Mouse (Mus musculus) limb, embryonic 13.5 days (tissue): ENCODE results near the gene Cyp2t4. TPM values are rescaled to one million over a fixed set of nuclear protein-coding genes. Genes with fewer than 3 reads are reported as not detected.

Experiments
- ATAC-seq: fragments of 200-750 bp; cut with Nextera tagmentation; 2 replicates; pipeline ENCODE4 v1.8.0; 2017; ENCODE audit warnings: low read depth, moderate number of reproducible peaks, moderate TSS enrichment; ENCODE audit not compliant: low FRiP score
- H3K27ac ChIP-seq: fragments of 300-500 bp; sonication (generic); 2 replicates; pipeline ENCODE4 v1.5.1; 2015; ENCODE audit warnings: inconsistent platforms, mild to moderate bottlenecking, moderate library complexity
- H3K27me3 ChIP-seq: fragments of 300-500 bp; sonication (generic); 2 replicates; pipeline ENCODE4 v1.6.1; 2015; ENCODE audit warnings: mild to moderate bottlenecking, inconsistent platforms
- H3K36me3 ChIP-seq: fragments of 300-500 bp; sonication (generic); 2 replicates; pipeline ENCODE4 v1.6.1; 2015; ENCODE audit warnings: inconsistent platforms, mild to moderate bottlenecking, moderate library complexity
- H3K4me1 ChIP-seq: fragments of 300-500 bp; sonication (generic); 2 replicates; pipeline ENCODE4 v1.6.1; 2015; ENCODE audit warnings: inconsistent platforms
- H3K4me2 ChIP-seq: fragments of 300-500 bp; sonication (generic); replicated peaks from 2 replicates; pipeline ENCODE4 v1.6.1; 2015; ENCODE audit warnings: inconsistent platforms, mild to moderate bottlenecking, moderate library complexity
- H3K4me3 ChIP-seq: fragments of 300-500 bp; sonication (generic); 2 replicates; pipeline ENCODE4 v1.5.1; 2015; ENCODE audit warnings: moderate library complexity, mild to moderate bottlenecking, inconsistent platforms
- H3K9ac ChIP-seq: fragments of 300-500 bp; sonication (generic); 2 replicates; pipeline ENCODE4 v1.6.1; 2015; ENCODE audit warnings: mild to moderate bottlenecking, inconsistent platforms
- H3K9me3 ChIP-seq: fragments of 300-500 bp; sonication (generic); 2 replicates; pipeline ENCODE4 v1.6.1; 2016; ENCODE audit warnings: inconsistent platforms
- WGBS: fragments of 180-500 bp; shearing (Covaris S2); methylation state at CpG from one replicate; pipeline ENCODE4 v1.1.7; 2015; 5-methylcytosine and 5-hydroxymethylcytosine counted together
- microRNA counts: library from miRNA; unstranded; fragments of <30 nt; microRNA quantifications from one replicate; lab custom pipeline; 2016
- microRNA-seq: library from miRNA; unstranded; fragments of <30 nt; microRNA quantifications from one replicate; pipeline ENCODE4, GENCODE M21; 2016
- polyA plus RNA-seq: library from polyadenylated mRNA; unstranded; fragments of >200 nt; fragmentation: Nextera tagmentation; extraction: Ambion mirVana; gene quantifications from 2 replicates; pipeline ENCODE4 v1.2.1, GENCODE M21; 2015

Cyp2t4 gene
- polyA plus RNA-seq, 1 experiment from 2014 or later: not detected

DNA sequence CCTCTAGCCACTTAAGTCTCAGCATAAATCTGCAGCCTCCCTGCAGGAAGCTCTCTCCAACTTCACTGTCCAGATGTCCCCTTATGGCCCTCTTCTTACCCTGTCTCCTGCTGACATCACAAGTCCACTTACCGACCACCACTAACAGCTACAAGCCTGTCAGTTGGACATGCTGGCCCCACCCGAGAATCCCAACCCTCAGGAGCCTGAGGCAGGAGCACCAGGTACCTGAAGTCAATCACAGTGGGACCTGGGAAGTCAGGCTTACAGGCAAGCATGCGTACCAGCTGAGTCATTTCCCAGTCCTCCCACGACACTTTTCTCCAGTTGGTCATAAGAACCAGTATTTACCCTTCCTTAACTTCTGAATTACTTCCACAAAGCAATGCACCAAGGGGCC lies 40.2 kb downstream of the Cyp2t4 start:
- H3K4me2 ChIP-seq: peak overlapping the region; percentile 82
- peak overlapping the region; percentile 31; the same call in 1 of the 2 replicates for H3K9ac ChIP-seq
- H3K9me3 ChIP-seq: no peaks in the 10 kb centered on the region
- H3K4me1 ChIP-seq: peaks cover 18% of the 10 kb centered on the region
- no peaks in the 10 kb centered on the region for H3K27me3 ChIP-seq
- no peak overlapping the region for H3K4me3 ChIP-seq
- ATAC-seq: no peak
- peaks cover 60% of the 10 kb centered on the region for H3K36me3 ChIP-seq
- 83% methylated on average over 4 of the region's 4 CpGs for WGBS
- no peak overlapping the region for H3K27ac ChIP-seq

DNA sequence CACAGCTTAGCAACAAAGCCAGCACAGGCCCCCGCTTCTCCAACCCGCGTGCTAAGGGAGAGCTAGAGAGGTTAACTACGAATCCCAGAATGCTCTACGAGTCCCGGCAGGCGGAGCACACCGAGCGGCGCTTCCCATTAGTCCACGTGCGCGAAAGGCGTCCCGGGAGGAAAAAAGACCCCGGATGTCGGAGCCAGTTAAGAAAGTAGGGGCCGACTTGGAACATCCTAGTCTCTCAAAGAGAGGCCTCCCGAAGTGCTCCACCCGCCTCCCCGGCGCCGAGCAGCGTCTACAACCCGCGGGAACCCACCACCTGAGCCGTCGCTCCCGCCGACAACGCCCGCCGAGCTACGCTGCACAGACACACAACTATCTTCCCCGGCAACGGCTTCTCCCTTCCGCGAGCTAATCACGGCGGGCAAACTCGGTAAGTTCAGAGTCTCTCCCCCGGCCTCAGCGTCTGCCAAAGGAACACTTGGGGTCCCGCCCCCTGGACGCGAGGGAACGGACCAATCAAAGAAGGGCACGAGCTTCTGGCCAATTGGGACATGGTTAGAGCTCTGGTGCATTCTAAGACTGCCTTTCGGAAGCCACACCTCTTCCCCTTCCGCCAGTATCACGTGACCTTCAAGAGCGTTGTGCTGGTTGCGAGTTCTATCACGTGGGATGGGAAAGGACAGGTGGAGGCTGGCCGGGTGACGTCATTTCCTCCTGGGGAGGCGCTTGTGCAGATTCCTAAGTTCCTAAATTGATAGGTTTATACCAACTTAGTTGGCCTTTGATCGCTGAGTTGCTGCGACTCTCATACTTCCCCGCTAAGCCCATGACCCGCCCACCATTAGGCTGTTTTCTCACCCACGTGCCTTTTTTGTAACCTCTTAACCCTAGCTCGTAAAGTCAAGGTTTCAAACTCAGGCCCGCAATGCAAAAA lies 42.4 kb downstream of the Cyp2t4 start, which contains the start of the genes BC024978 and Snrpa:
BC024978 (plus strand) TSS at position 101 of the 931 bp plus-strand sequence.
Snrpa (minus strand) TSS at position 591 of the 931 bp plus-strand sequence.
- WGBS: under 1% methylated on average over 64 of the region's 64 CpGs
- Histone ChIP-seq H3K36me3 (peaks cover 44% of the 10 kb centered on the region), H3K4me3 (peak within 1 kb of the TSS; percentile 80), H3K4me2 (peak within 1 kb of the TSS; percentile 82), H3K9me3 (no peaks in the 10 kb centered on the region), H3K4me1 (peaks cover 18% of the 10 kb centered on the region), H3K27me3 (no peaks in the 10 kb centered on the region), H3K9ac (peak within 1 kb of the TSS; percentile 86), H3K27ac (peak within 1 kb of the TSS; percentile 99)
- ATAC-seq: peak; percentile 99

DNA sequence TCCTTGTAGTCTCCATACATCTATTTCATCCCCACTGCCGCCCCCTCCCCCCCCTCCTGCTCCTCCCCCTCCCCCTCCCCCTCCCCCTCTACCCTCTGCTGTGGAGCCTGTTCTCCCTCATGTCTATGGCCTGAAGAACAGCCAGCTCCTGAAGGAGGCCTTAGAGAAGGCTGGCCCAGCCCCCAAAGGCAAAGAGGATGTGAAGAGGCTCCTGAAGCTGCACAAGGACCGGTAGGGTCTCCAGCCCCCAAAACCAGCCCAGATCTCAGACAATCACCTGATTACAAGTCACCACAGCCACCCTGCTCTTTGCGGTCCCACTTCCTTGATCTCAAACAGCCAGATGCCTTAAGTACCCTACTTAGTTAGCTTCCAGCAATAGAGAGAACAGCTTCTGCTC lies 43.6 kb downstream of the Cyp2t4 start:
- H3K4me2 ChIP-seq: peak overlapping the region; percentile 69; the same call in 1 of the 2 replicates
- no peaks in the 10 kb centered on the region for H3K27me3 ChIP-seq
- no peak overlapping the region for H3K9ac ChIP-seq
- H3K4me3 ChIP-seq: no peak overlapping the region
- no peak for ATAC-seq
- no peak overlapping the region for H3K27ac ChIP-seq
- WGBS: 83% methylated on average over 3 of the region's 3 CpGs
- peaks cover 18% of the 10 kb centered on the region for H3K4me1 ChIP-seq
- H3K9me3 ChIP-seq: no peaks in the 10 kb centered on the region
- peaks cover 41% of the 10 kb centered on the region for H3K36me3 ChIP-seq

DNA sequence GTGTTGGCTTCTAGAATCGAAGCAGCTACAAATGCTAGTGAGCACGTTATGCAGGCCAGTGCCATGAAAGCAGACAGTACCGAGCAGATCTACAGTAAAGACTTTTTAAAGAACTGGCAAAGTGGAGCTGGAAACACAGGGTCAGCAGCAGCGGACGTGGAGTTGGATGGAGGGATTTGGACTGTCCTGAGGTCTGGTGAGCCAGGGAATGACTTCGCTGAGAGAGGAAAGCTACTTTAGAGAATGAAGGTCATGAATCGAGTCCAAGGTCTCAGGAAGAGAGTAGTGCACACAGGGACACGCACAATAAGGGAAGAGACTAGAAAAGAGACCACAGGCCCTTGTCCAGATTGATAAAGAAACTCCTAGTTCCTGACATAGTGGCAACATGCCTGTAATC lies 44.1 kb downstream of the Cyp2t4 start:
- Histone ChIP-seq H3K4me3 (no peak overlapping the region), H3K9me3 (no peaks in the 10 kb centered on the region), H3K9ac (no peak overlapping the region), H3K27ac (no peak overlapping the region), H3K4me2 (no peak overlapping the region), H3K27me3 (no peaks in the 10 kb centered on the region), H3K4me1 (peaks cover 18% of the 10 kb centered on the region), H3K36me3 (peaks cover 40% of the 10 kb centered on the region)
- no peak for ATAC-seq
- 93% methylated on average over 8 of the region's 8 CpGs for WGBS

DNA sequence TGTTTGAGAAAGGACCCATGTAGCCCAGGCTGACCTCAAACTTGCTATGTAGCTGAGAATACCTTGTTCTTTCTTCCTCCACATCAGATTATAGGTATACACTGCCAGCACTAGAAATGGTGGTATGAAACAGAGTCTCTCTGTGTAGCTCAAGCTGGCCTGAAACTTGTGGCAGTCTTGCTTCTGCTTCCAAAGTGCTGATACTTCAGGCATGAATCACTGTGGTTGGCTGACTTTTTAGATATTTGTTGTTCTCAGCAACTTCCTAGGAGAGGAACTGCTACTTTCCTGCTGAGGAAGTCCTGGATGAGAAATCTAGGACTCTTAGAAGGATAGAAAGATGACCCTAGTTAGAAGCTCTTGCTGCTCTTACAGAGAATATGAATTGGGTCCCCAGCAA lies 44.8 kb downstream of the Cyp2t4 start:
- Histone ChIP-seq H3K4me1 (peaks cover 16% of the 10 kb centered on the region), H3K9ac (no peak overlapping the region), H3K27ac (no peak overlapping the region), H3K27me3 (no peaks in the 10 kb centered on the region), H3K4me3 (no peak overlapping the region), H3K9me3 (no peaks in the 10 kb centered on the region), H3K36me3 (peaks cover 40% of the 10 kb centered on the region), H3K4me2 (no peak overlapping the region)
- no peak for ATAC-seq

DNA sequence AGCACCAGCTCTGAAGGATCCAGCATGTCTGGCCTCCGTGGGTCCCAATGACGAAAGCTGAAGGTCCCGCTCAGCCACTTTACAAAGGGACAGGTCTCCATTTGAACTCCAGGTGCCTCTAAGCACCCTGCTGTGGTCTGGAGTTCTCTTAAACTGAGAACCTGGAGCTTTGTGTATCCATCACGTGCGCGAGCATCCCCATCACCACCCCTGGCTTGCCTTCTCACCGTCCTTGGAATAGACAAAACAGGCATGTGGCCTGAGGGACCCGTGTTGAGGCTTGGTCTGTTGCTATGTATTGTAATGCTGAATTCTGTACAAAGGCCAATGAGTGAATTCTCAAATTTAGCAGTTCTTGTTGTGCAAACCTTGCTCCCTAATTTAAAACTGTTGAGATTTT lies 45.3 kb downstream of the Cyp2t4 start:
- Histone ChIP-seq H3K4me3 (no peak overlapping the region), H3K4me2 (no peak overlapping the region), H3K27ac (no peak overlapping the region), H3K4me1 (peaks cover 11% of the 10 kb centered on the region), H3K9me3 (no peaks in the 10 kb centered on the region), H3K9ac (no peak overlapping the region), H3K36me3 (peaks cover 40% of the 10 kb centered on the region), H3K27me3 (no peaks in the 10 kb centered on the region)
- ATAC-seq: no peak
- 91% methylated on average over 8 of the region's 8 CpGs for WGBS

DNA sequence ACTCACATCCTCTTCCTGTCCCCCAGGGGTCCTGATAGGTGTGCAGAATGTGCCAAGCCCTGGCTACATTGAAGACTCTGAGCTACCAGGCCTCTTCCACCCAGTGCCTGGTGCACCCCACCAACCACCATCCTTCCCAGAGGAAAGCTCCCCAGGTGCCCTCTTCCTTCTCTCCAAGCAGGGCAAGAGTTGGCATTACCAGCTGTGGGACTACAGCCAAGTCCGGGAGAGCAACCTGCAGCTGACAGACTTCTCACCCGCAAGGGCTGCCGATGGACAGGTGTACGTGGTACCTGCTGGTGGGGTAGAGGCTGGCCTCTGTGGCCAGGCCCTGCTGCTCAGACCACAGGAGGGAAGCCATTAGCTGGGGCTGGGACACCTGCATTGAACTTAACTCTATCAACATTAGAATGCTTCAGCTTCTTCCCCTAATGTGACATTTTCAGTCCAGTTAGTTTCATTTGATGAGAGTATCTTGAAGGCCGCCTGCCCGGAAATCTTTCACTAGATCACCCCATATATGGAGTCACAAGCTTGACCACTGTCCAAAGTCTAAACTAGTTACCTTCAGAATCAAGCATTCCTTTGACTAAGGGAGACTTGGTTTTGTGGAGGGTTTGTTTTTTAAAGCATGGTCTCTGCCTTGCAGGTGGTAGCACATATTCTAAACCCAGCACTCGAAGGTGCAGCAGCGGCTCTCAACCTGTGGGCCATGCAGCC lies 50.4 kb downstream of the Cyp2t4 start:
- no peak for ATAC-seq
- Histone ChIP-seq H3K27me3 (no peaks in the 10 kb centered on the region), H3K36me3 (peaks cover 63% of the 10 kb centered on the region), H3K27ac (no peak overlapping the region), H3K9ac (no peak overlapping the region), H3K4me3 (no peak overlapping the region), H3K4me1 (no peaks in the 10 kb centered on the region), H3K9me3 (no peaks in the 10 kb centered on the region), H3K4me2 (no peak overlapping the region)
- WGBS: 96% methylated on average over 8 of the region's 8 CpGs

MicroRNA genes within 50 kb of the gene (microRNA counts, 519-probe panel; counts per million panel counts)
- microRNA mmu-miR-1191 (lab: Ali Mortazavi, UCI): not detected

Small RNAs within 50 kb of the gene (microRNA-seq; reads per million reads assigned to microRNA genes)
- 1.4 reads per million for gene Mir1191
- 0.70 reads per million for gene Mir3101

Other genes with a start within 250 kb of the Cyp2t4 start
- gene Cyp2a22, start 214.3 kb upstream of the Cyp2t4 start, polyA plus RNA-seq: not detected in 2 replicates
- gene Cyp2a12, start 124.6 kb upstream of the Cyp2t4 start, polyA plus RNA-seq: not detected in 2 replicates
- gene Cyp2f2, start 33.8 kb upstream of the Cyp2t4 start, polyA plus RNA-seq: not detected in 2 replicates
- gene Egln2, start 13.1 kb downstream of the Cyp2t4 start, polyA plus RNA-seq: 74.3 and 76.0 TPM in 2 replicates
- gene Rab4b, start 25.2 kb downstream of the Cyp2t4 start, polyA plus RNA-seq: 69.4 and 71.7 TPM in 2 replicates
- gene Gm21983, start 27.4 kb downstream of the Cyp2t4 start, polyA plus RNA-seq: 2.6 and 4.5 TPM in 2 replicates
- 126 and 145 TPM in 2 replicates for gene Mia, start 27.4 kb downstream of the Cyp2t4 start, polyA plus RNA-seq
- 3.6 TPM in 2 replicates for gene BC024978, start 42.1 kb downstream of the Cyp2t4 start, polyA plus RNA-seq
- gene Snrpa, start 42.6 kb downstream of the Cyp2t4 start, polyA plus RNA-seq: 285 TPM in 2 replicates
- gene Itpkc, start 74.9 kb downstream of the Cyp2t4 start, polyA plus RNA-seq: 6.6 and 7.2 TPM in 2 replicates
- gene Coq8b, start 79.3 kb downstream of the Cyp2t4 start, polyA plus RNA-seq: 17.7 and 18.5 TPM in 2 replicates
- gene Numbl, start 104.7 kb downstream of the Cyp2t4 start, polyA plus RNA-seq: 32.3 and 34.1 TPM in 2 replicates
- 25.8 and 29.3 TPM in 2 replicates for gene Ltbp4, start 184.0 kb downstream of the Cyp2t4 start, polyA plus RNA-seq
- 49.2 and 54.5 TPM in 2 replicates for gene Shkbp1, start 202.3 kb downstream of the Cyp2t4 start, polyA plus RNA-seq
- gene Gm20479, start 203.7 kb downstream of the Cyp2t4 start, polyA plus RNA-seq: not detected in 2 replicates